Mouse (Mus musculus) bone marrow macrophage, adult 2 months (primary cell): ENCODE results near the gene Poldip2.

Experiments
- CTCF ChIP-seq: IDR thresholded peaks from 2 replicates; pipeline ENCODE4 v1.5.1; 2012; ENCODE audit warnings: low read depth, mild to moderate bottlenecking, low read length, moderate library complexity
- POLR2A ChIP-seq: IDR thresholded peaks from 2 replicates; pipeline ENCODE4 v1.6.1; 2012; ENCODE audit warnings: mild to moderate bottlenecking, low read depth, low read length, borderline replicate concordance

DNA sequence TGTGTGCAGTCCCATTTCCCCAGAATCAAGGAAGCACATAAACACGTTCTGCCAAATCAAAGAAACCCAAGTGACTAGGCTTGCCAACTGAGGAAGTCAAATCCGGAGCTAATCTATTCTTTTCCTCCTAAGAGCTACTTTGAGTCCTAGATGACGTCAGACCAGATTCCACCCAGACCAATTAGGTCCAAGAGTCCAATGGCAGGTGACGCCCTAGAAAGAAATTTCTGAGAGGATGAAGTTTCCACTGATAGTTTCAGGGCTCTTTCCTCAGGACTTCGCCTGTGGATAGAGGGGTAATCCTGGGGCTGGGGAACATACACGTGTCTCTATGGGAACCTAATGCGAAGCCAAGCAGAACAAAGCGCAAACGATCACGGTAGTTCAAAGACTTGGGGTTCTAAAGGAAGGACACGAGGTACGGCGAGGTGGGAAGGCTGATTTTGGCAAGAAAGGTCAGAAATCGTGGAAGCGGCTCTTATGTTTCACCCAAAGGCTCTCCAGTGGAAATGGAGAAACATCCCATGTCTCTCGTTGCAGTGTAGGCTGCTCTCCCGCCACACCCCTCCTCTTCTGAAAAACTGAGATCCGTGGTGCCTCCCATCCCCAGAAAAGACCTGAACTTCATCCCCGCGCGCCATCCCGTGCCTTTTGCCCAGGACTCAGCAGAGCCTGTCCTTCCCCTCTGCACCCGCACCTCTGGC, 23.5 kb downstream of the Poldip2 start:
- no peak for TF ChIP-seq CTCF
- no peak for TF ChIP-seq POLR2A
